Mouse (Mus musculus): ENCODE measurements around the gene Traf4.

Gene Traf4

GRCm38 (mm10) chr11:78165761-78166109 is 346 bp upstream of the Traf4 start:
- no peak for DNase-seq

- DNase-seq, result no peak
Observed at GRCm38 (mm10) chr11:78164604-78164923, 825 bp downstream of the Traf4 start.

GRCm38 (mm10) chr11:78163681-78164603 is 1.4 kb downstream of the Traf4 start:
- DNase-seq, result no peak

DNA sequence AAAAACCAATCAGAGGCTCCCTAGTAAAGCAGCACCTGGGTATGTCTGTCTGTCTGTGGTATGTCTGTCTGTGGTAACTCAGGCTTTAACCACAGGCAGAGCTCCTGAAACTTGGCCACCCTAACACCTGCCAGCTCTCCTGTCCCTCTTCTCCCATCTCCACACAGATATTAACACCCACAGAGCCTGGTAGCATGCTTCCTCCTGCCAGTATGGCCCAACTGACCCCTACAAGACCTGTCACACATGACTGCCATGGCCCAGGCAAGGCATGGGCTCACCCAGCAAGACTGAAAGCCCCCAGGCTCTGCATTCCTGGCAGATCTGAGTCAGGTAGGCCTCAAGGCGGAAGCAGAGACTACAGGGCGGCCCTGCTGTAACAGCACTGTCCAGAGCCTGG is 2.3 kb downstream of the Traf4 start:
- DNase-seq, result no peak

DNA sequence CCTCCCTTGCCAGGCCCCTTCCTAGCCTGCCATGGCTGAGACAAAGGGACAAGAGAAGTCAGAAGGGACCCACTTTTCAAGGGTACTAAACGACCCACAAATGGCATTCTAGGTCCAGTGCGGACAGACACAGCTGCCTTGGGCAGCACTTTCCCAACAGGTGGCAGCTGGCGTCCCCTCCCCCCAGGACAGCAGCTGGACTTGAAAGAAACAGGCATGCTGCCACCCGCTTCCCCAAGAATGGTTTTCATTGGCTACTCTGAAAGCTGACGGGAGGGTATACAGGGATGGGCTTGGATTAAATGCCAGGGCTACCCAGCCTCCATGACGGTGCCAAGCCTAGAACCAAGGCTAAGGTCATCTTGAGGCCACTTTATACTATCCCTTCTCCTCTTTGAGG is 2.9 kb downstream of the Traf4 start:
- no peak for DNase-seq

DNA sequence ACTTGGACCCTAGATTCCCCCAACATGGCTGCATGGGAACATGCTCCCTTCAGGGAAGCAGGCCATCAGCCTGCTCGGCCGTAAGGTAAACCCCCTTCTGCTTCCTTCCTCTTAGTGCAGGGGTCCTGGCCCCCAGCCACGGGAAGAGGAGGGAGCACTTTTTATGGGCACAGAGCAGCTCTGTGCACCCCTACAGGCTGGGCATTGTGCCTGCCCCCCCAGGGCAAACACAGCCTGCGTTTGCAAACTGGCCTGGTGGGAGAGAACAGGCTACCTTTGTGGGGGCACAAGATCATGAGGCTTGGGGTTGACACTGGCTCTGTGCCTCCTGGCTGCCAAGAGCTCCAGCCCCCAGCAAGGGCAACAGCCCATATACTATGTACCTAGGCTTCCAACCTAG is 3.4 kb downstream of the Traf4 start:
- no peak for DNase-seq

- DNase-seq, result no peak
Observed at GRCm38 (mm10) chr11:78161169-78161568, 4.2 kb downstream of the Traf4 start.

GRCm38 (mm10) chr11:78160675-78161074 is 4.7 kb downstream of the Traf4 start:
- no peak for DNase-seq

GRCm38 (mm10) chr11:78160171-78160570 is 5.2 kb downstream of the Traf4 start:
- DNase-seq, result no peak

- DNase-seq, result no peak
Observed at GRCm38 (mm10) chr11:78159557-78159956, 5.8 kb downstream of the Traf4 start.

GRCm38 (mm10) chr11:78159096-78159495 is 6.3 kb downstream of the Traf4 start:
- peak; percentile 82 for DNase-seq

DNA sequence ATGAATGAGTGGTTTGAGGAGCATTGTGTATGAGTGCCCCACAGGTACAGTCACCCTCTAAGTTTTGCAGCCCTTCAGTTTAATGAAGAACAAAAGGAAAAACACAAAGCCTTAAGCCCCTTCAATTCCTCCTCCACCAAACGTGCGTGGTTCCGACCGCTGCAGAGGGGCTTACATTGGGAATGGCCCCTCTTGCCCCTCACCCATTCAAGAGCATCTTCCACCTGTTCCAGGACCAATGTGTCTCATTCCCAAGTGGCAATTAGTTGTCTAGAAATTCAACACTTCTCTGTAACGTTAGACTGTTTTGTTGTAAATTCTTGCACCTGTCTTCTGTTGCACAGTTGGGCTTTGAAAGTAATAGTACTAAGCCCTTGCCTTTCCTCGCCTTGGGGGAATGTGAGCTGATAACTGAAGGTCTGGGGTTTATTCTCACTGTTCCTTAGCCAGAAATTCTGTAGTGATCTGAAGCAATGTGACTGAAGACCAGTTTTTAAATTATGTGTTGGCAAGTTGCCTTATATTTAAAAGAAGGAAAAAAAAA is 9.2 kb downstream of the Traf4 start:
- no peak for DNase-seq

DNA sequence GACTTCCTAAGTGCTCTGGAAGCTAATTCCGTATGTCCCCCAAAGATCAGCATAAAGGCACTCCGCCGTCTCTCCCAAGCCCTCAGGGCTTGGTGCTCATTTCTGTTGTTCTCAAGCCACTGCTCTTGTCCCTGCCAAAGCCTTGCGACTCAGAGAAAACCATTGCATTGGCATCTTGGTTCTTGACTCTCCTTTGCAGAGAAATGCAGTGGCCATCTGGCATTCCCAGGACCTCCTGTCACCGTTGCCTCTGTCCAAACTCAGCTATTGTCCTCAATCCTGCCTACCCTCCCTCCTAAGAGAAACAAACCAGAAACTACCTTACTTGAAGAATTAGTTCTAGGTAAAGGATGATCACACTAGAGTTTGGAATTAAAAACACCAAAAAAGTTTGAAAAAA is 9.7 kb downstream of the Traf4 start:
- no peak for DNase-seq

DNA sequence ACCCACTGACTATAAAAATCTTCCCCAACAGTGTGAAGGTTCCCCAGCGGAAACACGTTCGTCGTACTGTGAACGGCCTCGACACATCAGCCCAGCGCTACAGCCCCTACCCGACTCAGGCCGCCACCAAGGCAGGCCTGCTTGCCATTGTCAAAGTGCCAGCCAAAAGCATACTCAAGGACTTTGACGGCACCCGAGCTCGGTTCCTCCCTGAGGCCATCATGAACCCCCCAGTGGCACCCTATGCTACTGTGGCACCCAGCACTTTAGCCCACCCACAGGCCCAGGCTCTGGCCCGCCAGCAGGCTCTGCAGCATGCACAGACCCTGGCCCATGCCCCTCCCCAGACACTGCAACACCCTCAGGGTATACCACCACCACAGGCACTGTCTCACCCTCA is 11.6 kb downstream of the Traf4 start:
- no peak for DNase-seq

DNA sequence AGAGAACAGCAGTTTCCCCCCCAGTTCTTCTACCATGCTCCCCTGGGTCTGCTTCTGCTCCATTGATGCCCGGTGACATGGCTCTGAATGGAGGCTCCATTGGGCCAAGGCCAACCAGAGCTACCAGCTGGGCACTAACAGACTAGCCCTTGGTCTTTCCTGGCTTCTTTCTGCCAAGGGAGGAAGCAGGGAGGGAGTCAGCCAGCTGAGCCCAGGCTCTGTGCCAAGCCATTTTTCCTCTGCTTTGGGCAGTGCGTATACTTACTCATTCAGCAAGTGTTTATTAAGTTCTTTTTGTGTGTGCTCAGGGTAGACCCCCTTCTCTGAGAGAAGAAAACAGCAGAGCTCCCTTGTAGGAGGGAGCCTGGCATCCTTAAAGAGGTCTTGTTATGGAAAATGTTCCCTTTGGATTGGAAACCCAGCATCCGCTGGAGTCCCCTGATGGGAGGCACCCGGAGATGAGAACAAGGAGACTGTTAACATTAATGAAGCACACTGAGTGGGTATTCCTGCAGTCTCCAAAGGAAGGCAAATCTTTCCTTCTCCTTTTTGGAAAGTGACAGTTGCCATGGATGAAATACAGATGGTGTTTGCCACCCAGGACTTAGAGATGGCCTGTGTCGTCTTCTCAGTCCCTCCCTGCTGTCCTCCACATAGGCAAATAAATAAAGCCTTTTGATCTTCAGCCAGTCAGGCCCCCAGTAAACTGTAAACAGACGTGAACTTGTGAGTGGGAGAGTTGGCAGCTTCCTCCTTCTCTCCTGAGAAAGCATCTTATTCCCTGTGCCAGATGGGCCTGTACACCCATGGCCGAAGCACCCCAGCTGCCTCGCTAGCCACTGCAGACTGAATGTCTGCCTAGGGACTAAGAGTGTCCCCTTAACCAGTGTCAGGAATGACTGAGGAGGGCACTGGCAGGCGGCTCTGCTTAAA is 12.8 kb downstream of the Traf4 start:
- DNase-seq, result peak; percentile 81

DNA sequence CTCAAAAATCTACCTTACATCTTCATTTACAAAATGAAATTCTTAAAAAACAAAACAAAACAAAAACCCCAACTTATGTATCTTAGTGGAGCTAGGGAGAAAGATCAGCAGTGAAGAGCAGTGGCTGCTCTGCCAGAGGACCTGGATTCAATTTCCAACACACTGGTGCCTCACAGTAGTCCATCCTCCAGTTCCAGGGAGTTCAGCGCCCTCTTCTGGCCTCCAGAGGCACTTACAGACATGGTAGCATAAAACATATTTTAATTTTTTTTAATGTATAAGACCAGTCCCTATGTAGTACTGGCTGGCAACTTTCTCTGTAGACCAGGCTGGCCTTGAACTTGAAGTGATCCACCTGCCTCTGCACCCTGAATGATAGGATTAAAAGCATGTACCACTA is 14.2 kb downstream of the Traf4 start:
- no peak for DNase-seq

GRCm38 (mm10) chr11:78146707-78147543 is 18.5 kb downstream of the Traf4 start:
- no peak for DNase-seq

- DNase-seq, result no peak
Observed at GRCm38 (mm10) chr11:78146168-78146567, 19.2 kb downstream of the Traf4 start.

GRCm38 (mm10) chr11:78143520-78143919 is 21.9 kb downstream of the Traf4 start:
- DNase-seq, result no peak

DNA sequence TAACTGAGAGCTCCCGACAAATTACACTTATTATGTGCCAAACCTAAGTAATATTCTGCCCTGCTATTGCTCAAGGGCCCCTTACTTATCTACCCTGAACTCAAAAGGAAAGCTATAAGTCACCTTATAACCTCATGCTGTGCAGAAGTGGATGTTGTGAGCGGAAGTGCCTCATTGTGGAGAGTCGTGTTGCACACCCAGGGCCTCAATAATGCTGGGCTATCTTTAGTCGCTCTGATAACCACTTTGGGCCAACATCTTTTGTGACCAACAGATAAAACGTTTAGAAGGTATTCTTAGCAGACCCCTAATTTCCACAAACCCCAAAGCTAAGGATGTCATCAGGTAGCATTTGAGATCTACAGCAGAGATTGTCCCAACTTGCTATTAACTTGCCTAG is 24.7 kb downstream of the Traf4 start:
- DNase-seq, result no peak

DNA sequence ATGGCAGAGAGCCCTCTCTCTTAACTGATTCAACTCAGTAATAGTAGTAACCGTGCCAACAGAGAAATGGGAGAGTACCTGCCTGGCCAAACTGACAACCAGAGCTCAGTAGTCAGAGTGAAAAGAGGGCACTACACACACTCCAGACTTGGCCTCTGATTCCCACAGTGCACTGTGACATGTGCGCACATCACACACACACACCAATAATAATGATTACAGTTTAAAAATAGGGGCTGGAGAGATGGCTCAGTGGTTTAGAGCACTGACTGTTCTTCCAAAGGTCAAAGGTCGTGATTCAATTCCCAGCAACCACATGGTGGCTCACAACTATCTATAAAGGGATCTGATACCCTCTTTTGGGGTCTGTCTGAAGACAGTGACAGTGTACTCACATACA is 27.4 kb downstream of the Traf4 start:
- DNase-seq, result no peak

DNA sequence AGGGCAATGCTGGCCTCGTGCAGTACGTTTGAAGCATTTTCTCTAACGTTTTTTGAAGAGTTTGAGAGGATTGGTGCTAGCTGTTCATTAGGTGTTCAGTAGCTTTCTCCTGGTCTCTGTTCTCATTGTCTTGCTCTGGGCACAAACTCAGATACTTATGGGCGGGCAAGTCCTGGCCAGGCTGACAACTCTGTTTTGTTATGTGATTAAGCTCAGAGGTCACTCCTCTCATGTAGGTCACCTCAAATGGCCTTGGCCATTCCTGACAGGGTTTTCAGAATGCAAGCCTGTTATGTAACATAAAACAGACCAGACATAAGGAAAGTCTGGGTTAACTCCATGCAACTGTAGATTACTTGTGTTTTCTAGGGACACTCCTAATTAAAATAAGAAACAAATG is 27.8 kb downstream of the Traf4 start:
- DNase-seq, result no peak

DNA sequence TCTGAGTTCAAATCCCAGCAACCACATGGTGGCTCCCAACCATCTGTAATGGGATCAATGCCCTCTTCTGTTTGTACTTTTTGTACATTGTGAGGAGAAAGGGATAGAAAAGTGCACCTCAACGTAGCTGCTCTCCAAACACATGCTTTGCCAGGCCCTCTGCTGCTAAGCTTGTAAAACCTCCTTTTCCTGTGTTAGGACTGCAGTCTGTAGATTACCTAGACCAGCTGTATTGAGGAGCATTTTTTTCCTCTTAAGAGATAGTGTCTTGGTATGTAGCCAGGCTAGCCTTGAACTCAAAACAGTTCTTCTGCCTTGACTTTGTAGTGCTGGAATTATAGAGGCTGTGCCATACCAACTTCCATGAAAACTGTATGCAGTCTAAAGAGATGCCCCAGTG is 29.3 kb downstream of the Traf4 start:
- no peak for DNase-seq
